Mouse (Mus musculus): ENCODE results near the gene Hist1h4h. TPM values are rescaled to one million over a fixed set of nuclear protein-coding genes. Genes with fewer than 3 reads are reported as not detected.

Hist1h4h gene
- polyA plus RNA-seq (2014; fragmentation: Nextera tagmentation; extraction: Ambion mirVana), result 6.5 and 6.9 TPM in 2 replicates

- peak; percentile 72 for ATAC-seq (replicated peaks; ENCODE audit: low FRiP score, low TSS enrichment, low read depth)
- no peaks in the 10 kb centered on the region for H3K27me3 ChIP-seq (replicated peaks; ENCODE audit: control insufficient read depth, insufficient read depth, low read length)
- no peaks in the 10 kb centered on the region for H3K9me3 ChIP-seq (ENCODE audit: control insufficient read depth, low read length)
- H3K4me2 ChIP-seq (ENCODE audit: low read length), result peak within 1 kb of the TSS; percentile 70
- H3K27ac ChIP-seq (ENCODE audit: low read depth), result peak within 1 kb of the TSS; percentile 99
- peaks cover 21% of the 10 kb centered on the region for H3K4me1 ChIP-seq (replicated peaks; ENCODE audit: control insufficient read depth, insufficient read depth, low read length)
- WGBS, result under 1% methylated on average over 50 of the region's 70 CpGs
- H3K36me3 ChIP-seq (ENCODE audit: control insufficient read depth, insufficient read depth, low read length), result no peaks in the 10 kb centered on the region
- peak within 1 kb of the TSS; percentile 89 for H3K9ac ChIP-seq (ENCODE audit: low read length)
- DNase-seq (ENCODE audit: low spot score), result peak; percentile 100
- peak within 1 kb of the TSS; percentile 54 for H3K4me3 ChIP-seq (ENCODE audit: low read depth, low read length)
These were observed at the start of gene Hist1h4h for GRCm38 (mm10) chr13:23530901-23531875. Gene Hist1h4h (plus strand): TSS chr13:23531050.

GRCm38 (mm10) chr13:23483153-23483552, 47.7 kb upstream of the Hist1h4h start:
- Histone ChIP-seq H3K4me1 (replicated peaks; ENCODE audit: control insufficient read depth, insufficient read depth, low read length) (0 out of 2 replicates have a peak, but pooled peaks cover 4% of the 10 kb centered on the region), H3K9me3 (ENCODE audit: control insufficient read depth, low read length) (no peaks in the 10 kb centered on the region), H3K27me3 (replicated peaks; ENCODE audit: control insufficient read depth, insufficient read depth, low read length) (no peaks in the 10 kb centered on the region), H3K4me2 (ENCODE audit: low read length) (no peak overlapping the region), H3K36me3 (ENCODE audit: control insufficient read depth, insufficient read depth, low read length) (no peaks in the 10 kb centered on the region), H3K4me3 (ENCODE audit: low read depth, low read length) (no peak overlapping the region), H3K27ac (ENCODE audit: low read depth) (no peak overlapping the region), H3K9ac (ENCODE audit: low read length) (no peak overlapping the region)
- DNase-seq (ENCODE audit: low spot score) (no peak), ATAC-seq (replicated peaks; ENCODE audit: low FRiP score, low TSS enrichment, low read depth) (no peak)
- WGBS, result 90% methylated on average over 2 of the region's 2 CpGs

GRCm38 (mm10) chr13:23485271-23485670, 45.6 kb upstream of the Hist1h4h start:
- 45% methylated on average over 5 of the region's 5 CpGs for WGBS
- Histone ChIP-seq H3K4me2 (ENCODE audit: low read length) (no peak overlapping the region), H3K9me3 (ENCODE audit: control insufficient read depth, low read length) (no peaks in the 10 kb centered on the region), H3K4me3 (ENCODE audit: low read depth, low read length) (no peak overlapping the region), H3K27ac (ENCODE audit: low read depth) (no peak overlapping the region), H3K9ac (ENCODE audit: low read length) (no peak overlapping the region), H3K27me3 (replicated peaks; ENCODE audit: control insufficient read depth, insufficient read depth, low read length) (no peaks in the 10 kb centered on the region), H3K4me1 (replicated peaks; ENCODE audit: control insufficient read depth, insufficient read depth, low read length) (0 out of 2 replicates have a peak, but pooled peaks cover 4% of the 10 kb centered on the region), H3K36me3 (ENCODE audit: control insufficient read depth, insufficient read depth, low read length) (no peaks in the 10 kb centered on the region)
- no peak for DNase-seq (ENCODE audit: low spot score)
- ATAC-seq (replicated peaks; ENCODE audit: low FRiP score, low TSS enrichment, low read depth), result no peak

- Histone ChIP-seq H3K27ac (ENCODE audit: low read depth) (no peak within 1 kb of the TSS), H3K4me3 (ENCODE audit: low read depth, low read length) (peak within 1 kb of the TSS; percentile 37), H3K27me3 (replicated peaks; ENCODE audit: control insufficient read depth, insufficient read depth, low read length) (no peaks in the 10 kb centered on the region), H3K9ac (ENCODE audit: low read length) (0 out of 2 replicates have a peak within 1 kb of the TSS, but pooled peaks have one; percentile 27), H3K4me1 (replicated peaks; ENCODE audit: control insufficient read depth, insufficient read depth, low read length) (0 out of 2 replicates have a peak, but pooled peaks cover 10% of the 10 kb centered on the region), H3K36me3 (ENCODE audit: control insufficient read depth, insufficient read depth, low read length) (no peaks in the 10 kb centered on the region), H3K4me2 (ENCODE audit: low read length) (peak within 1 kb of the TSS; percentile 72), H3K9me3 (ENCODE audit: control insufficient read depth, low read length) (no peaks in the 10 kb centered on the region)
- 2% methylated on average over 13 of the region's 14 CpGs for WGBS
- ATAC-seq (replicated peaks; ENCODE audit: low FRiP score, low TSS enrichment, low read depth) (peak; percentile 97), DNase-seq (ENCODE audit: low spot score) (peak; percentile 73)
These were observed 42.2 kb upstream of the Hist1h4h start, which contains the start of gene Btn2a2 for GRCm38 (mm10) chr13:23488400-23489322. Gene Btn2a2 (minus strand): TSS chr13:23488857.

- 61% methylated on average over 1 of the region's 1 CpGs for WGBS
- DNase-seq (ENCODE audit: low spot score), result no peak
- no peaks in the 10 kb centered on the region for H3K9me3 ChIP-seq (ENCODE audit: control insufficient read depth, low read length)
- no peak overlapping the region for H3K9ac ChIP-seq (ENCODE audit: low read length)
- H3K27ac ChIP-seq (ENCODE audit: low read depth), result no peak overlapping the region
- no peak for ATAC-seq (replicated peaks; ENCODE audit: low FRiP score, low TSS enrichment, low read depth)
- no peak overlapping the region for H3K4me3 ChIP-seq (ENCODE audit: low read depth, low read length)
- H3K4me1 ChIP-seq (replicated peaks; ENCODE audit: control insufficient read depth, insufficient read depth, low read length), result 0 out of 2 replicates have a peak, but pooled peaks cover 10% of the 10 kb centered on the region
- no peaks in the 10 kb centered on the region for H3K36me3 ChIP-seq (ENCODE audit: control insufficient read depth, insufficient read depth, low read length)
- no peak overlapping the region for H3K4me2 ChIP-seq (ENCODE audit: low read length)
- H3K27me3 ChIP-seq (replicated peaks; ENCODE audit: control insufficient read depth, insufficient read depth, low read length), result no peaks in the 10 kb centered on the region
These were observed 40.0 kb upstream of the Hist1h4h start for GRCm38 (mm10) chr13:23490863-23491262.

- Histone ChIP-seq H3K9ac (ENCODE audit: low read length) (no peak overlapping the region), H3K36me3 (ENCODE audit: control insufficient read depth, insufficient read depth, low read length) (no peaks in the 10 kb centered on the region), H3K4me1 (replicated peaks; ENCODE audit: control insufficient read depth, insufficient read depth, low read length) (0 out of 2 replicates have a peak, but pooled peaks cover 10% of the 10 kb centered on the region), H3K4me3 (ENCODE audit: low read depth, low read length) (no peak overlapping the region), H3K27ac (ENCODE audit: low read depth) (no peak overlapping the region), H3K4me2 (ENCODE audit: low read length) (no peak overlapping the region), H3K27me3 (replicated peaks; ENCODE audit: control insufficient read depth, insufficient read depth, low read length) (no peaks in the 10 kb centered on the region), H3K9me3 (ENCODE audit: control insufficient read depth, low read length) (no peaks in the 10 kb centered on the region)
- 15% methylated on average over 1 of the region's 1 CpGs for WGBS
- ATAC-seq (replicated peaks; ENCODE audit: low FRiP score, low TSS enrichment, low read depth) (no peak), DNase-seq (ENCODE audit: low spot score) (no peak)
These were observed 39.6 kb upstream of the Hist1h4h start for GRCm38 (mm10) chr13:23491263-23491662.

GRCm38 (mm10) chr13:23491990-23492389, 38.9 kb upstream of the Hist1h4h start:
- no peak overlapping the region; the same call in 1 of the 2 replicates for H3K9ac ChIP-seq (ENCODE audit: low read length)
- H3K36me3 ChIP-seq (ENCODE audit: control insufficient read depth, insufficient read depth, low read length), result no peaks in the 10 kb centered on the region
- ATAC-seq (replicated peaks; ENCODE audit: low FRiP score, low TSS enrichment, low read depth) (no peak), DNase-seq (ENCODE audit: low spot score) (no peak)
- 11% methylated on average over 14 of the region's 14 CpGs for WGBS
- H3K4me2 ChIP-seq (ENCODE audit: low read length), result peak overlapping the region; percentile 46
- H3K9me3 ChIP-seq (ENCODE audit: control insufficient read depth, low read length), result no peaks in the 10 kb centered on the region
- H3K4me3 ChIP-seq (ENCODE audit: low read depth, low read length), result peak overlapping the region; percentile 23
- H3K27me3 ChIP-seq (replicated peaks; ENCODE audit: control insufficient read depth, insufficient read depth, low read length), result no peaks in the 10 kb centered on the region
- H3K4me1 ChIP-seq (replicated peaks; ENCODE audit: control insufficient read depth, insufficient read depth, low read length), result 0 out of 2 replicates have a peak, but pooled peaks cover 13% of the 10 kb centered on the region
- no peak overlapping the region for H3K27ac ChIP-seq (ENCODE audit: low read depth)

- no peak for DNase-seq (ENCODE audit: low spot score)
- Histone ChIP-seq H3K9me3 (ENCODE audit: control insufficient read depth, low read length) (no peaks in the 10 kb centered on the region), H3K4me3 (ENCODE audit: low read depth, low read length) (no peak overlapping the region), H3K27me3 (replicated peaks; ENCODE audit: control insufficient read depth, insufficient read depth, low read length) (no peaks in the 10 kb centered on the region), H3K4me2 (ENCODE audit: low read length) (no peak overlapping the region), H3K4me1 (replicated peaks; ENCODE audit: control insufficient read depth, insufficient read depth, low read length) (peaks cover 22% of the 10 kb centered on the region), H3K9ac (ENCODE audit: low read length) (no peak overlapping the region), H3K27ac (ENCODE audit: low read depth) (no peak overlapping the region), H3K36me3 (ENCODE audit: control insufficient read depth, insufficient read depth, low read length) (no peaks in the 10 kb centered on the region)
- WGBS, result 75% methylated on average over 6 of the region's 6 CpGs
- ATAC-seq (replicated peaks; ENCODE audit: low FRiP score, low TSS enrichment, low read depth), result no peak
These were observed 35.3 kb upstream of the Hist1h4h start for GRCm38 (mm10) chr13:23495526-23495925.

All from intestine, embryonic 14.5 days (tissue).